Mouse (Mus musculus) thymus, postnatal 0 days (tissue): ENCODE data around the gene Phf10. TPM values are rescaled to one million over a fixed set of nuclear protein-coding genes. Genes with fewer than 3 reads are reported as not detected.

Experiments
- DNase-seq: peaks from one replicate; pipeline ENCODE4 v3.0.0-alpha.2; 2015; ENCODE audit warnings: low spot score
- polyA plus RNA-seq: library from polyadenylated mRNA; unstranded; fragments of >200 nt; fragmentation: Nextera tagmentation; extraction: Ambion mirVana; gene quantifications from 2 replicates; pipeline ENCODE4 v1.2.1, GENCODE M21; 2015

Gene Phf10
- polyA plus RNA-seq, 1 experiment from 2014 or later = 43.7 TPM

DNA sequence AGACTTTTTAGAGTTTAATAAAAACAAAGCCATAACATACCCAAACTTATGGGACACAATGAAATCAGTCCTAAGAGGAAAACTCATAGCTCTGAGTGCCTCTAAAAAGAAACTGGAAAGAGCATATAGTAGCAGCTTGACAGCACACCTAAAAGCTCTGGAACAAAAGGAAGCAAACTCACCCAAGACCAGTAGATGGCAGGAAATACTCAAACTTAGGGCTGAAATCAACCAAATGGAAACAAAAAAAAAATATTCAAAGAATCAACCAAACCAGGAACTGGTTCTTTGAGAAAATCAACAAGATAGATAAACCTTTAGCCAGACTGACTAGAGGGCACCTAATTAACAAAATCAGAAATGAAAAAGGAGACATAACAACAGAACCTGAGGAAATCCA is 66.0 kb downstream of the Phf10 start:
- peak; percentile 52 for DNase-seq

Other genes with a start within 250 kb of the Phf10 start
- 16.1 and 21.3 TPM in 2 replicates for gene Wdr27, start 18.1 kb downstream of the Phf10 start, polyA plus RNA-seq
- 37.5 and 39.0 TPM in 2 replicates for gene 1600012H06Rik, start 18.1 kb downstream of the Phf10 start, polyA plus RNA-seq
- gene 9030025P20Rik, start 17.2 kb upstream of the Phf10 start, polyA plus RNA-seq = 11.9 and 15.9 TPM in 2 replicates
- 0.23 and 2.2 TPM in 2 replicates for gene Gm3417, start 17.5 kb upstream of the Phf10 start, polyA plus RNA-seq
- 8.5 and 13.8 TPM in 2 replicates for gene Gm3435, start 48.9 kb upstream of the Phf10 start, polyA plus RNA-seq
- gene Ermard, start 79.9 kb upstream of the Phf10 start, polyA plus RNA-seq = 63.6 and 89.5 TPM in 2 replicates
- 2.1 and 2.7 TPM in 2 replicates for gene Tcte3, start 80.2 kb upstream of the Phf10 start, polyA plus RNA-seq
- 5.8 and 9.0 TPM in 2 replicates for gene Gm3448, start 80.3 kb upstream of the Phf10 start, polyA plus RNA-seq